Mouse (Mus musculus): ENCODE measurements around the gene Nrg3.

Gene Nrg3

DNA sequence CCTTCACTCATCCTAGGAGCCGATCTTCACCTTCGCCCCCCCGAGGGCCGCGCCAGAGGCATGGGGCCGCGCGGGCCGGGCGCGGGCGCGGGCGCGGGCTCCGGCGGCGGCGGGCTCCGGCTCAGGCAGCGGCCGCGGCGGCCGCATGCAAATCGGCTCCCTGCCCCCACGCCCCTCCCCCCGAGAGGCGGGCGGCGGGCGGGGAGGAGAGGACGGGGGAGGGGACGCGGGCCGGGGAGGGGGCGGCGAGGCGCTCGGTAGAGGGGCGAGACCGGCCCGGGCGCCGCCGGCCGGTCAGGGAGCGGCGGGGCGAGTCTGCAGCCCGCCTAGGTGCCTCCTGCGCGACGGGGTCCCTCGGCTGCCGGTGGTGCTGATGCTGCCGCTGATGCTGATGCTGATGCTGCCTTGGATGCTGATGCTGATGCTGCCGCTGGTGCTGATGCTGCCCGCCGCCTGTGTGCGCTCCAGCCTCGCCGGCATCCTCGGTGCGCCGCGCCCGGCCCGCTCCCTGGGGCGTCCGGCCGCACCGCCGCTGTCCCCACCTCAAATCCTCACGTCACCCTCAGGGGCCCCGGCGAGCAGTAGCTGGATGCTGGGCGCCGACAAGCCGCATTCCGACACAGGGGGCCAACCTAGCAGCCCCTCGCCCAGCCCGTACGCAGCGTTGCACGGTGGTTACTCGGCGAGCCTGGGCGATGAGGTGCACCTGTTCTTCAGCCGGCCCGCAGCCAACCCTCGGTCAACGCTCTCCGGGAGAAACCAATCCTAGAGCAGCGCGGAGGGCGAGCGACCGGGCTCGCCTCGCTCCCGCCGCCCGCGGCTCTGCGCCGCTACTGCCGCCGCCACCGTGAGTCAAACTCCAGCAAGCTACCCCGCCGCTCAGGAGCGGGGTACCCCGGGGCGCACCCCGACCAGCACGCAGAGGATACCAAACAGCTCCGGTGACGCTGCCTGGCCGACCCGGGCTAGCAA lies at the start of gene Nrg3:
TSS of gene Nrg3 (minus strand) at position 299 of the 972 bp plus-strand sequence.
- DNase-seq (ENCODE audit: low read depth), result no peak

GRCm38 (mm10) chr14:39508956-39509355 lies 36.1 kb upstream of the Nrg3 start:
- no peak for DNase-seq (ENCODE audit: low read depth)

DNA sequence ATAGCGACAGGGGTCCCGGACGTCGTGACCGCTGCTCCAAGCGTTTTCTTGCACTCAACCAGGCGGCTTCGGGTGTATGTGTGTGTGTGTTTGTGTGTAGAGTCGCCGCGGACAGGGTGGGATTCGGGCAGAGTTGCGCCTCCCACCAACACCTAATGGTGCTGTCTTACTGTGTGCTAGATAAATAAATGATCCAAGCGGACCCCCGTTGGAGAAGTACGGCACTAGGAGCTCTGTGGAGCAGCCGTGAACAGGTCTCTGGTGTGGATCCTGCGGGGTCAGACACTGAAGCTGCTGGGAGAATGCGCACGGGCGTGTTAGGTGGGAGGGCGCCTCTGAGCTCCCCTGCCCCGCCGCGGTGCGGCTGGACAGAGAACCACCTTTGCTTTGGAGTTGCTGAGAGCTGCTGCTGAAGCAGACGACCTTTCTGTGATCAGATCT lies 903 bp upstream of the Nrg3 start:
- DNase-seq (ENCODE audit: low read depth), result no peak

DNA sequence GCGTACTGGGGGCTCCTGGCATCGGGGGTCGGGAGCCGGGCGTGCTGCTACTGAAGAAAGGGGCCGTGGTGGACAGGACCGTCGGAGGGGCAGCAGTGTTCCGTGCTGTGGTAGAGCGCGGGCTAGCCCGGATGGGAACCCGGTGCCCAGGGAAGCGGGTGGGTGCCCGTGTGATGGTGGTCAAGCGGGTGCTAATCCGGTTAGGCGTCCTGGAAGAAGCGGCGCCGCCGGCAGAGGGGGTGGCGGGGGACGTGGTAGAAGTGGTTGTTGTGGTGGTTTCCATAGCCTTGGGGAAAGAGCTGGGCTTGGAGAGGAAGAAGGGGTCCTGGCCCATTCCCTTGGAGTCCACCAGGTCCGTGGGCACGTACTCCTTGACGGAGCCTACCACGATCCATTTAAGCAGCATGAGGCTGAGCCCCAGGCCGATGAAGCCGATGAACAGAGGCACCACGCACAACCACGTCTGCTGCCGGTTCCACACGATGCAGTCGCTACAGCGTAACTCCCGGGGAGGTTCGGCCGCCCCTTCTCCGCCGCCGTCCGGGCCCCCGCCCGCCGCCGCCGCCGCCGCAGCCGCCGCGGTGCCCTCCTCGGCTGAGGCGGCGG lies 639 bp downstream of the Nrg3 start:
- DNase-seq (ENCODE audit: low read depth), result no peak

- no peak for DNase-seq (ENCODE audit: low read depth)
Observed at GRCm38 (mm10) chr14:39471236-39471981, 1.5 kb downstream of the Nrg3 start.

DNA sequence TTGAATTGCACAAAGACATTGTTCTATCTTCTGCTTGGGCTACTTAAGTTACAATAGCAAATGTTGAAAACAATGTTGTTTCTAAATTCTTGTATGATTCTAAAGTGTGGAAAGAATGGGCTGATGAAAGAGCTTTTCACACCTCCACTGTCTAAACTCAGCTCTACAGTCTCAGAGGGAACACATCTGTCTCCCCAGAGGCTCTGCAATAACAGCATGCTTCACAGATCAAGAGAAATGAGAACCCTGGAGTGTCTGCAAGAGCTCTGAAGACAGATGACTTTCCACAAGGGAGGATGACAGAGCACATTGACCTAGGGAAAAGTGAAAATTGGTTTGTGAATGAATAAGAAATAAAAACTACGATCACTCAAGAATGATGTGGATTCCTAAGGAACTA lies 27.4 kb downstream of the Nrg3 start:
- DNase-seq (ENCODE audit: low read depth), result no peak

DNA sequence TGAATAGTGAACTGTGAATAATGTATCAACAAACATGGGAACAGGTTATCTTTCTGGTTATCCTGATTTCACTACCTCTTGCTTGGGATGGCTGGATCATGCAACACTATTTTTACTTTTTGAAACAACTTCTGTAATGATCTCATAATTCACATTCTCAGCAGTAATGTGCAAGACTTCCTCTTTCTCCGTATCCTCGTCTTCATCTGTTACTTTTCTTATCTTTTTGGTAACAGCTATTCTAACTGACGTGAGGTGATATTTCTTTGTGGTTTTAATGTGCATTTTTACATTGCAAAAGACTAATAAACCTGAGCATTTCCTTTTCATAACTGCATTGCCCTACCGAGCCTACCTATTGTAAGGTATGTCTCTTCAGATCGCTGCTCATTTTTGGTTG lies 44.4 kb downstream of the Nrg3 start:
- no peak for DNase-seq (ENCODE audit: low read depth)

- no peak for DNase-seq (ENCODE audit: low read depth)
Observed at GRCm38 (mm10) chr14:39421874-39422273, 51.0 kb downstream of the Nrg3 start.

- no peak for DNase-seq (ENCODE audit: low read depth)
Observed at GRCm38 (mm10) chr14:39413270-39413669, 59.6 kb downstream of the Nrg3 start.

DNA sequence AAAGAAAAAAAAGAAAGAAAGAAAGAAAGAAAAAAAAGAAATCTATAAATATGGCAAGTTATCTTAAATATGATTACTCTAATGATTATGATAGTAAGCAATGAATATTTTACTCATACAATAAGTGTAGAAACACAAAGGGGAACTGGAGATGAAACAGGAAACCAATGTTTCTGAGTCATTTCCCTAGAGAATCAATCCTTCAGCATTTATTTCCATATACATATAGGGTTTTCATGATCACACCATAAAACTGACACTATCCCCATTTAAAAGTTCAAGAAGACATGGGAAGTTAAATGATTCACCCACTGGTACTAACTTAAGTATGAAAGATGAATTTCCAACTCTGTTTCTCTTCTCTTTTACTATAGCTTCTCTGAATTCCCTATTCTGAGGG lies 86.0 kb downstream of the Nrg3 start:
- DNase-seq (ENCODE audit: low read depth), result no peak

DNA sequence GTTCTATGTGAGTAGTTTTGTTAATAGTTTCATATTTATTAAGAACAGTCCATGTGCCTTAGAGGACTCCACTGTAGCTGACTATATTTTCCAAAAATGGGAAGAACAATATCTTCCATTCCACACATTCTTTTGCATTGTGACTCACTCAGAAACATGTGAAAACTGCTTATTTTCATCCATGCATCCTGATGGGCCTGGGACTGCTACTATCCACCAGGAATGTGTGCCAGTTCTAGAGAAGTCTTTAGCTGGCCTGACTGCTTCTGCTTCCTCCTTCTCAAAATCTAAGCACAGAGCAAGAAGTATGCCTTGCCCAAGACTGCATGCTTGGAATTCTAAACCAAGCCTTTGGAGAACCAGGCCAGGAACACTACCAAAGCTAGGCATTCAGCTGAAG lies 91.6 kb downstream of the Nrg3 start:
- DNase-seq (ENCODE audit: low read depth), result no peak

DNA sequence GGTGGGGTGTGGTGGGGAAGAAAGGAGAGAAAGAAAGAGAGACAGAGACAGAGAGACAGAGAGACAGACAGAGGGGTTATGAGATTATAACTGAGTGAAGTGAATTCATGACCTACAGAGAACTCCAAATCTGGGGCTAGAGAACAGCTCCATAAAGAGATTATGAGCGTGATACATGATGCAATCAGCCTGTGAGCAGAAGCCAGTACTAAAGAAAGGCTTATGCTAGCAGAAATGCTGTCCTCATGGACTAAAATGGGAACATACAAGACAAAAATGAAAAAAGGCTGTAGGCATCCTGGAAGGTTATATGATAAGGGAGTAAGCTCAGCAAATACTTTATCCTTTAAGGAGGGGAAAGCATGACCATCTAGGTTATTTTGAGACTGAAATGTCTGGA lies 99.7 kb downstream of the Nrg3 start:
- no peak for DNase-seq (ENCODE audit: low read depth)

- DNase-seq (ENCODE audit: low read depth), result no peak
Observed at GRCm38 (mm10) chr14:39356251-39356650, 116.6 kb downstream of the Nrg3 start.

DNA sequence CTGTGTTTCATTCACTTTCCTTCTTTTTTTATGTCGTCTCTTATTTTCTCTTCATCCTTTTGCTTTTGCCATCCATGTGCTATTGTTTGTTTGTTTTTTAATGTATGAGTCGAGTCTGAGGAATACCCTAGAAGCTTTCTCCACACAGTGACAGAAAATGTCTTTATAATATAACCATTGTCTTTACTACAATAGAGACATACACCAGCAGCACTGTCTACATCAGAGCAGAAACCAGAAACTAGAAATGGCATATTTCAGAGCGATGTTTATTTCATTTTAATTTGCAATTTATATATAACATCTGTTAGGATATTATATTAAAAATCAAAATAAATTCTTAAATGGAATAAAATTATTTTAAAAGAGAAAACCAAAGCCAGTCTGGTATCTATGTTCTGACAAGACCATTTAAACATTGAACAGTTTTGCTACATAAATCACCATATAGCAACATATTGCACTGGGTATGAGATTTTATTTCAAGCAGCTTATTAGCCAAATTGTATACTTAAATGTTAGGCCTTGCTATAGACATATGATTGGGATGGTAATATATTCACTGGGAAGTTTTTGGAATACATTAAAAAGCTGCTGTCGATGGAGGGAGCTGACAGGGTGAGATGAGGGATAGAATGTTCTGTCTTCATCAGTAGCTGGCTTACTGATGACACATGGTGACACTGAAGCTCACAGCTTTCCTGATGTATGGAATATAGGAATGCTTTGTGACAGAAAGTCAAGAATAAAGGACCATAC lies 120.7 kb downstream of the Nrg3 start:
- no peak for DNase-seq (ENCODE audit: low read depth)

- DNase-seq (ENCODE audit: low read depth), result peak; percentile 1
Observed at GRCm38 (mm10) chr14:39317424-39318110, 155.3 kb downstream of the Nrg3 start.

GRCm38 (mm10) chr14:39314111-39314510 lies 158.8 kb downstream of the Nrg3 start:
- no peak for DNase-seq (ENCODE audit: low read depth)

DNA sequence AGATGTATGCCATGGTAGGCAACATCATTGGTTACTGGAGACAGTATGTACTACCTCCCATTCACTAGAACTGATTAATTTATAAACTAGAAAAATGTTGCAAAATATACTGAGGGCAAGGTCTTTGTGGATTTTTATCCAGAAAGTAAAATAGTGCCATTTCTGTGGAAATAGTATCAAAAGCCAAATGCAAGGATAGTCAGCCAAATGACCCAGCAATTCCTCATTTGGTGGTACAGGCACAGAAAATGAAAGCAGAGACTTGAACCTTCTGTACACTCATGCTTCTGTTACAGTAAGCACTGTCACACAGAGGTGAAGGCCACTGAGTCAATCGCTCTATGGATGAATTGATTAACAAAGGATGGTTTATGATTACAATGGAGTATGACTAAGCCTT lies 207.8 kb downstream of the Nrg3 start:
- DNase-seq (ENCODE audit: low read depth), result no peak

- DNase-seq (ENCODE audit: low read depth), result no peak
Observed at GRCm38 (mm10) chr14:39264422-39264821, 208.5 kb downstream of the Nrg3 start.

DNA sequence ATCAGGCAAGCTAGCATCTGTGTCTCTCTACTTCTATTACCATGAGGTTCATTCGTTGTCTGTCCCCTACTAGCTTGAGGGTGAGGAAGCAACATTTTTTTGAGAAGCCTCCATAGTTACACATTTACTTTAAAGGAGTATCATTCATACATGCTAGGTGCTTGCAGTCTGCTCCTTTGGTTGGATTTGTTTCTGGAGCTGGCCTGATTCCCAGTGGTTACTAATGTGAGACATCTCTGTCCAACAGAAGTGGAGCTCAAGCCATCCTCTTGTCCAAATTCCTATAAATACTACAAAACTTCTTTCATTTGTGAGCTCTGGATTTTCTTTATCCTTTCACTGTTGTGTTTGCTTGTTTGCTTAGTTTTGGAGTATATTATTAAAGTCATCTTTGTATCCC lies 211.9 kb downstream of the Nrg3 start:
- DNase-seq (ENCODE audit: low read depth), result no peak

DNA sequence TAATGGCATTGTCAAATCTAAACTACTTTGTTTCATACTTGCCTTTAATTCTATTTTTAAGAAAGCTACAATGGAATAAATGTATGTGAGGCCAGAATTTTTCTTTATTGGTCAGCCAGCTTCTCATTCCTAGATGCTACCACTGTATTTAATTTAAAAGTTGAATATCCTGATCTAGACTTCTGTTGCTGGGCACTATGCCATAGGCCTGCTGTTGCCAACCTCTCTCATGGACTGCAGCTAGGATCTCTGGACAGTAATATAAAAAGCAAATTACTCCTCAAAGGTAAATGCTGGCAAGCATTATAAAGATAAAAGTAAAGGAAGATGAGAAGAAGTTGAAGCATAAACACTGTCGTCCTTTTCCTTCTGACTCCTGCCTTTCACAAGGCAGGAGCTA lies 217.5 kb downstream of the Nrg3 start:
- DNase-seq (ENCODE audit: low read depth), result no peak

- no peak for DNase-seq (ENCODE audit: low read depth)
Observed at GRCm38 (mm10) chr14:39240267-39240666, 232.6 kb downstream of the Nrg3 start.
